Mouse (Mus musculus) ES-Bruce4 (cell line): ENCODE data around the gene Armcx3. TPM values are rescaled to one million over a fixed set of nuclear protein-coding genes. Genes with fewer than 3 reads are reported as not detected.
"Not testable (repeated sequence)": the region's sequence is repeated elsewhere in the genome, so short reads cannot be mapped to it uniquely, and the experiment has no call there.

Experiments used
- H3K27ac ChIP-seq: 2 replicates; pipeline ENCODE4 v1.5.1; 2012; ENCODE audit warnings: low read length, inconsistent platforms; ENCODE audit not compliant: insufficient read depth
- H3K27me3 ChIP-seq: 2 replicates; pipeline ENCODE4 v1.6.1; 2012; ENCODE audit warnings: mild to moderate bottlenecking, low read length, inconsistent platforms; ENCODE audit not compliant: control insufficient read depth, poor library complexity, insufficient read depth, severe bottlenecking
- H3K36me3 ChIP-seq: 2 replicates; pipeline ENCODE4 v1.6.1; 2012; ENCODE audit warnings: inconsistent platforms, mild to moderate bottlenecking, low read length, moderate library complexity; ENCODE audit not compliant: control insufficient read depth, poor library complexity, insufficient read depth, severe bottlenecking
- H3K4me1 ChIP-seq: one replicate; pipeline ENCODE4 v1.8.1; 2011; ENCODE audit warnings: low read length; ENCODE audit not compliant: control insufficient read depth, insufficient read depth
- H3K4me3 ChIP-seq: 2 replicates; pipeline ENCODE4 v1.5.1; 2011; ENCODE audit warnings: low read depth, mild to moderate bottlenecking, low read length
- H3K9ac ChIP-seq: 2 replicates; pipeline ENCODE4 v1.6.1; 2012; ENCODE audit warnings: low read depth, mild to moderate bottlenecking, inconsistent platforms; ENCODE audit not compliant: poor library complexity, severe bottlenecking
- H3K9me3 ChIP-seq: replicated peaks from 2 replicates; pipeline ENCODE4 v1.6.1; 2012; ENCODE audit warnings: mild to moderate bottlenecking, low read length, inconsistent platforms; ENCODE audit not compliant: control insufficient read depth, poor library complexity, insufficient read depth, severe bottlenecking
- CTCF ChIP-seq: IDR thresholded peaks from one replicate; pipeline ENCODE4 v1.8.1; 2011; ENCODE audit warnings: low read depth, low read length
- EP300 ChIP-seq: IDR thresholded peaks from 2 replicates; pipeline ENCODE4 v1.6.1; 2011; ENCODE audit warnings: low read depth, low read length; ENCODE audit not compliant: insufficient read depth
- POLR2A ChIP-seq: IDR thresholded peaks from one replicate; pipeline ENCODE4 v1.8.1; 2011; ENCODE audit warnings: low read length; ENCODE audit not compliant: insufficient read depth
- polyA plus RNA-seq: library from polyadenylated mRNA; stranded (reverse); fragments of >200 nt; gene quantifications from 2 replicates; pipeline ENCODE4 v1.2.4, GENCODE M21; 2011; ENCODE audit warnings: low read depth; ENCODE audit not compliant: missing spikeins, insufficient read depth, insufficient read length

Armcx3 gene
- polyA plus RNA-seq, result 14.6 and 19.1 TPM in 2 replicates

- H3K9me3 ChIP-seq, result no peaks in the 10 kb centered on the region
- peak within 1 kb of the TSS; percentile 43 for H3K9ac ChIP-seq
- no peaks in the 10 kb centered on the region for H3K36me3 ChIP-seq
- H3K27ac ChIP-seq, result no peak within 1 kb of the TSS
- H3K4me3 ChIP-seq, result peak within 1 kb of the TSS; percentile 77
- no peaks in the 10 kb centered on the region for H3K27me3 ChIP-seq
- H3K4me1 ChIP-seq, result no peaks in the 10 kb centered on the region
- TF ChIP-seq CTCF (no peak), POLR2A (no peak), EP300 (no peak)
These were observed at the start of gene Armcx3 for GRCm38 (mm10) chrX:134756434-134757292. Gene Armcx3 (plus strand): TSS chrX:134756595.

- Histone ChIP-seq H3K9ac (no peak overlapping the region), H3K36me3 (peaks cover 8% of the 10 kb centered on the region), H3K27me3 (no peaks in the 10 kb centered on the region), H3K9me3 (no peaks in the 10 kb centered on the region), H3K27ac (no peak overlapping the region; the same call in 1 of the 2 replicates), H3K4me1 (no peaks in the 10 kb centered on the region), H3K4me3 (no peak overlapping the region)
- TF ChIP-seq CTCF (no peak), EP300 (no peak), POLR2A (no peak)
These were observed 39.5 kb upstream of the Armcx3 start for GRCm38 (mm10) chrX:134716863-134717262.

- Histone ChIP-seq H3K36me3 (peaks cover 8% of the 10 kb centered on the region), H3K4me3 (peak within 1 kb of the TSS; percentile 75), H3K9me3 (no peaks in the 10 kb centered on the region), H3K9ac (peak within 1 kb of the TSS; percentile 70), H3K27me3 (no peaks in the 10 kb centered on the region), H3K4me1 (no peaks in the 10 kb centered on the region), H3K27ac (peak within 1 kb of the TSS; percentile 76)
- TF ChIP-seq CTCF (no peak), POLR2A (peak; percentile 87), EP300 (peak; percentile 94)
These were observed 38.6 kb upstream of the Armcx3 start, which contains the start of gene Armcx1 for GRCm38 (mm10) chrX:134717752-134718308. Gene Armcx1 (plus strand): TSS chrX:134717963.

GRCm38 (mm10) chrX:134718524-134718923 lies 37.9 kb upstream of the Armcx3 start:
- H3K9me3 ChIP-seq, result no peaks in the 10 kb centered on the region
- H3K4me3 ChIP-seq, result peak overlapping the region; percentile 75
- H3K36me3 ChIP-seq, result peaks cover 8% of the 10 kb centered on the region
- no peaks in the 10 kb centered on the region for H3K27me3 ChIP-seq
- TF ChIP-seq CTCF (no peak), EP300 (no peak), POLR2A (no peak)
- peak overlapping the region; percentile 36; the same call in 1 of the 2 replicates for H3K27ac ChIP-seq
- H3K9ac ChIP-seq, result peak overlapping the region; percentile 70
- H3K4me1 ChIP-seq, result no peaks in the 10 kb centered on the region

- H3K36me3 ChIP-seq, H3K27ac ChIP-seq, H3K4me1 ChIP-seq, H3K9me3 ChIP-seq, H3K27me3 ChIP-seq, H3K9ac ChIP-seq, H3K4me3 ChIP-seq: not testable (repeated sequence)
These were observed 32.6 kb upstream of the Armcx3 start for GRCm38 (mm10) chrX:134723762-134724161.

GRCm38 (mm10) chrX:134729778-134730177 lies 26.6 kb upstream of the Armcx3 start:
- H3K9ac ChIP-seq, result no peak overlapping the region
- no peaks in the 10 kb centered on the region for H3K4me1 ChIP-seq
- H3K27ac ChIP-seq, result no peak overlapping the region
- TF ChIP-seq POLR2A, result no peak
- TF ChIP-seq EP300, result no peak
- no peak for TF ChIP-seq CTCF
- H3K36me3 ChIP-seq, result no peaks in the 10 kb centered on the region
- no peaks in the 10 kb centered on the region for H3K27me3 ChIP-seq
- H3K9me3 ChIP-seq, result no peaks in the 10 kb centered on the region
- H3K4me3 ChIP-seq, result no peak overlapping the region
